Mouse (Mus musculus) kidney, adult 2 months (tissue): ENCODE measurements around the gene C1qtnf6.

Experiments used
- CTCF ChIP-seq: fragments of 200-500 bp; conservative IDR thresholded peaks from 2 replicates; pipeline ENCODE4 v1.5.1; 2011; ENCODE audit warnings: low read depth, mild to moderate bottlenecking, control low read depth, low read length, moderate library complexity, mixed read lengths; ENCODE audit not compliant: insufficient read depth, insufficient read length
- POLR2A ChIP-seq: fragments of 200-500 bp; IDR thresholded peaks from one replicate; pipeline ENCODE4 v1.6.1; 2011; ENCODE audit warnings: low read depth, low read length, control low read depth

DNA sequence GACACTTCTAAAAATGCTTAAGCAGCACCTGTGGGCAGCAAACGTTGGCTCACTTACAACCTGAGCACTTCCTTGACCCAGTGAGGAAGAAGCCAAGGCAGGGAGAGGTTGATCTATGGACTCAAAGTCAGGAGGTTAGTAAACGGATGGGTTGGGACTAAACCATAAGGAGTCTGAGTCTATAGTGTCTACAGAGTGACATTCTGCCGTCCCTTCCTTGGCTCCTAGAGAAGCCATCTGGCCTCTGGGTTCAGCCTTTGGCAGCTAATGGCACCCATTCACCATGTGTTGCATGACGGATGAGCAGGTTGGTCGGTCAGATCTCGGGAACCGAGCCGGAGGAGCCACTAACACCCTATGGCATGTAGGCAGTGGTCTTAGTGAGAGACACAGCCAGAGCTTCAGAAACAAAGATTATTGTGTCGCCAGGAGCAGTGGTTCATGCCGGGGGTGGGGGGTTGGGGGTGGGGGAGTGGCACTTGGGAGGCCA, 2.2 kb upstream of the C1qtnf6 start:
- TF ChIP-seq POLR2A = no peak
- TF ChIP-seq CTCF = no peak
